Mouse (Mus musculus) lung, embryonic 16.5 days (tissue): ENCODE results near the gene Pitpnm1. TPM values are rescaled to one million over a fixed set of nuclear protein-coding genes. Genes with fewer than 3 reads are reported as not detected.
A peak's percentile ranks its signal among the peaks of the same experiment; 100 is the strongest.

Source experiments
- ATAC-seq: fragments of 200-750 bp; cut with Nextera tagmentation; 2 replicates; pipeline ENCODE4 v1.8.0; 2017; ENCODE audit warnings: low read depth, mild to moderate bottlenecking, moderate library complexity
- H3K27ac ChIP-seq: fragments of 300-500 bp; sonication (generic); 2 replicates; pipeline ENCODE4 v1.5.1; 2014; ENCODE audit warnings: mild to moderate bottlenecking, control low read depth, low read length
- H3K27me3 ChIP-seq: fragments of 300-500 bp; sonication (generic); 2 replicates; pipeline ENCODE4 v1.6.1; 2014; ENCODE audit warnings: low read depth, low read length, mixed read lengths; ENCODE audit not compliant: control insufficient read depth, insufficient read depth
- H3K36me3 ChIP-seq: fragments of 300-500 bp; sonication (generic); 2 replicates; pipeline ENCODE4 v1.6.1; 2014; ENCODE audit warnings: low read length; ENCODE audit not compliant: control insufficient read depth, insufficient read depth
- H3K4me1 ChIP-seq: fragments of 300-500 bp; sonication (generic); replicated peaks from 2 replicates; pipeline ENCODE4 v1.6.1; 2014; ENCODE audit warnings: low read length, mixed read lengths; ENCODE audit not compliant: control insufficient read depth, insufficient read depth
- H3K4me2 ChIP-seq: fragments of 300-500 bp; sonication (generic); 2 replicates; pipeline ENCODE4 v1.6.1; 2014; ENCODE audit warnings: low read depth, low read length, control low read depth
- H3K4me3 ChIP-seq: fragments of 300-500 bp; sonication (generic); 2 replicates; pipeline ENCODE4 v1.5.1; 2014; ENCODE audit warnings: mild to moderate bottlenecking, low read length, control low read depth
- H3K9ac ChIP-seq: fragments of 300-500 bp; sonication (generic); 2 replicates; pipeline ENCODE4 v1.6.1; 2014; ENCODE audit warnings: low read length, control low read depth
- H3K9me3 ChIP-seq: fragments of 300-500 bp; sonication (generic); 2 replicates; pipeline ENCODE4 v1.6.1; 2016; ENCODE audit warnings: low read length; ENCODE audit not compliant: control insufficient read depth
- WGBS: fragments of 180-500 bp; shearing (Covaris S2); extraction: QIAGEN DNeasy Blood & Tissue Kit; methylation state at CpG from one replicate; pipeline ENCODE4 v1.1.7; 2014; 5-methylcytosine and 5-hydroxymethylcytosine counted together
- polyA plus RNA-seq: library from polyadenylated mRNA; unstranded; fragments of >200 nt; fragmentation: Nextera tagmentation; extraction: Ambion mirVana; gene quantifications from 2 replicates; pipeline ENCODE4 v1.2.1, GENCODE M21; 2015

Pitpnm1 gene
- polyA plus RNA-seq, 1 experiment from 2014 or later, result 12.6 TPM

- Histone ChIP-seq H3K4me2 (no peak overlapping the region), H3K4me3 (no peak overlapping the region), H3K9ac (no peak overlapping the region), H3K36me3 (peaks cover under 1% of the 10 kb centered on the region; the same call in 1 of the 2 replicates), H3K27ac (no peak overlapping the region), H3K9me3 (no peaks in the 10 kb centered on the region), H3K27me3 (no peaks in the 10 kb centered on the region), H3K4me1 (peaks cover 14% of the 10 kb centered on the region)
- 72% methylated on average over 16 of the region's 16 CpGs for WGBS
- no peak for ATAC-seq
These were observed 45.0 kb downstream of the Pitpnm1 start for GRCm38 (mm10) chr19:4144550-4145498.

- no peak for ATAC-seq
- no peak overlapping the region for H3K4me3 ChIP-seq
- peaks cover 16% of the 10 kb centered on the region for H3K4me1 ChIP-seq
- H3K27ac ChIP-seq, result no peak overlapping the region
- H3K9ac ChIP-seq, result no peak overlapping the region
- peaks cover 11% of the 10 kb centered on the region for H3K36me3 ChIP-seq
- H3K27me3 ChIP-seq, result no peaks in the 10 kb centered on the region
- H3K9me3 ChIP-seq, result no peaks in the 10 kb centered on the region
- H3K4me2 ChIP-seq, result no peak overlapping the region
- WGBS, result 88% methylated on average over 5 of the region's 5 CpGs
These were observed 46.1 kb downstream of the Pitpnm1 start for GRCm38 (mm10) chr19:4145936-4146335.

DNA sequence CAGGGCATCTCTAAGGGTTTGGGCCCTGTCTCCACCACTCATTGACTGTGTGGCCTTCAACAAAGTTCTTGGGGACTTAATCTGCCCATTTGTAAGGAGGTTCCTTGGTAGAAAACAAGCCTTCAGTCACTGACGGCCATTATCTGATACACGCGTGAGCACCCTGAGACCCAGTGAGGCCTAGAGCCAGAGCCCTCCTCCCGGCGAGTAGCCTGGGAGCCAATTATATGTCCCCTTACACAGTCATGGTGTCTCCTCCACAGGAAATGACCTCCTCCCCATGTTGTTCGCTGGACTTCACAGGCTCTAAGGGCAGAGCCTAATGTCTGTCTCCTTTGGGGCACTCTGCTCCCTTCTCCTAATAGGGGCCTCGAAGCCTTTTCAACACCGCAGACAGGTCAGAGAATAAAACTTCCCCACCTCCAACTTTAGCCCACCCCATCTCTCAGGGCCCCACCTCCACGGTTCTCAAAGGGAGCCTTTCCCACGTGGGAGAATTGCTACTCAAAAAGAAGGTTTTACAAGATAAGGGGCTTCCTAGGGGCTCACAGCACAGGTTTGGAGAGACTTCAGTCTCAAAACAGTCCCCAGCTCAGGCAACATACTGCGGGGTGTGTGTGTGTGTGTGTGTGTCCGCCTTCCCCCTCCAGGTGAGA is 46.7 kb downstream of the Pitpnm1 start:
- 61% methylated on average over 12 of the region's 12 CpGs for WGBS
- peaks cover 15% of the 10 kb centered on the region for H3K36me3 ChIP-seq
- H3K27ac ChIP-seq, result no peak overlapping the region; the same call in 1 of the 2 replicates
- no peak overlapping the region for H3K9ac ChIP-seq
- H3K4me2 ChIP-seq, result no peak overlapping the region
- H3K4me1 ChIP-seq, result peaks cover 16% of the 10 kb centered on the region
- no peaks in the 10 kb centered on the region for H3K9me3 ChIP-seq
- no peak for ATAC-seq
- H3K4me3 ChIP-seq, result no peak overlapping the region
- H3K27me3 ChIP-seq, result no peaks in the 10 kb centered on the region

DNA sequence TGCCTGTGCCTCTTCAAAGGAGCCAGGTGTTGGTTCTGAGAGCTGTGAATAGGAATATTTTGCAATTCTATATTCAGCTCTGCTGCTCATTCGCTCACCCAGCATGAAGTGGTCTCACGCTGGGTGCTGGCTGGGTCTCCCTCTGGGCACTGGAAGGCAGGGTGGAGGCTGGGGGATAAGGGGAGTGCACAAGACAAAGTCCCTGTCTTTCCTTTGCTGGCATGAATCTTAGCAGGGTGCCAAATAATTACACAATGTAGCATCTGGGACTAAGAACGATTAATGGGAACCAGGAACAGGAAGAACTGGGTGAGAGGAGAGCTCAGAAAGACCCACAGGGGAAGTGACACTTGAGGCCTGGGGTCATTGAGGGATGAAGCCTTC is 47.2 kb downstream of the Pitpnm1 start:
- H3K36me3 ChIP-seq, result peaks cover 15% of the 10 kb centered on the region
- H3K27ac ChIP-seq, result no peak overlapping the region; the same call in 1 of the 2 replicates
- 50% methylated on average over 3 of the region's 3 CpGs for WGBS
- no peaks in the 10 kb centered on the region for H3K27me3 ChIP-seq
- no peak overlapping the region for H3K9ac ChIP-seq
- H3K4me1 ChIP-seq, result peaks cover 16% of the 10 kb centered on the region
- no peaks in the 10 kb centered on the region for H3K9me3 ChIP-seq
- no peak overlapping the region for H3K4me3 ChIP-seq
- no peak for ATAC-seq
- H3K4me2 ChIP-seq, result no peak overlapping the region

DNA sequence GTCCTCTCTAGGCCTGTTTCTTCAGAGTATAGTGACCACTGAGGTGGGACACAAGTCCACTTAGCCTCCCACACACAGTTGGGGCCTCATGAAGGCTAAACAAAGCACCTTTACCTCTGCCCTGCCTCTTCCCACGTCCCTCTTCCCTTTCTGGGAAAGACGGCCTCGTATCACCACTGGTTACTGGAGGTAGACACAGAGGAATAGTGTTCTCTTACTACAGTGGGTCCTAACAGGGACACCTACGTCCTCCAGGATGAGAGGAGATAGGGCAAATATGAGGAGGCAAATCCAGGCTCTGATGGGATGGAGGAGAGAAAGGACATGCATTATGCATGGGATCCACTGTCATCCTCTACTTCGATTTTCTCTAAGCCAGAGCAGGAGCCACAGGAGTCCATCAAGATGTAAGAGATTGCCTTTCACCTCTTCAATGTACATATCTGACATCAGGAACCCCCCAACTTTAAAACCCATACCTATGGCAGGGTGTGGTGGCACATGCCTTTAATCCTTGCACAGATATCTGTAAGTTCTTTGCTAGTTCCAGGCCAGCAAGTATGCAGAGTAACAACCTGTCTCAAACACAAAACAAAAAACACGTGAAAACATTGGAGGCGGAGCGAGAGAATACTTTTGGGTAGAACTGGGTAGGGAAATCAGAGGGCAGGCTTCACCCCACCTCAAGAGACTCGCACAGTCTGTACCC is 48.1 kb downstream of the Pitpnm1 start:
- Histone ChIP-seq H3K9me3 (no peaks in the 10 kb centered on the region), H3K36me3 (peaks cover 15% of the 10 kb centered on the region), H3K9ac (peak overlapping the region; percentile 95), H3K27ac (0 out of 2 replicates have a peak overlapping the region, but pooled peaks have one; percentile 29), H3K27me3 (no peaks in the 10 kb centered on the region), H3K4me2 (peak overlapping the region; percentile 80), H3K4me3 (peak overlapping the region; percentile 84), H3K4me1 (peaks cover 16% of the 10 kb centered on the region)
- 39% methylated on average over 9 of the region's 9 CpGs for WGBS
- peak; percentile 4 for ATAC-seq

DNA sequence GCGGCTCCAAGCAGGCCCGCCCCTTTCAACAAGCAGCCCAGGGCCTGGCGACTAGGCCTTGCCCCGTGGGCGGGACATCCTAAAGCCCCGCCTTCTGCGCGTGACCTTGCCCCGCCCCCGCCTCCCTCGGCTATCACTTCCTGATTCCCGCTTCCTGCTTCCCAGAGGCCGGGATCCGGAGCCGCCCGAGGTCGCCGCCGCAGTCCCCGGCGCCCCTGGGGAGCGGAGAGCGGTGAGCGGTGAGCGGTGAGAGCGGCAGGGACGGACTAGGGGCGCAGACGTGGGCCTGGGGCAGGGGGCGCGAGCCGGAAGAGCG is 48.7 kb downstream of the Pitpnm1 start, which contains the start of gene Coro1b:
TSS of gene Coro1b (plus strand) at position 129 of the 316 bp plus-strand sequence.
- H3K4me2 ChIP-seq, result peak within 1 kb of the TSS; percentile 80
- H3K36me3 ChIP-seq, result peaks cover 15% of the 10 kb centered on the region
- H3K9ac ChIP-seq, result peak within 1 kb of the TSS; percentile 95
- ATAC-seq, result peak; percentile 98
- H3K4me3 ChIP-seq, result peak within 1 kb of the TSS; percentile 84
- peak within 1 kb of the TSS; percentile 58 for H3K27ac ChIP-seq
- H3K4me1 ChIP-seq, result peaks cover 16% of the 10 kb centered on the region
- under 1% methylated on average over 31 of the region's 33 CpGs for WGBS
- H3K27me3 ChIP-seq, result no peaks in the 10 kb centered on the region
- no peaks in the 10 kb centered on the region for H3K9me3 ChIP-seq

DNA sequence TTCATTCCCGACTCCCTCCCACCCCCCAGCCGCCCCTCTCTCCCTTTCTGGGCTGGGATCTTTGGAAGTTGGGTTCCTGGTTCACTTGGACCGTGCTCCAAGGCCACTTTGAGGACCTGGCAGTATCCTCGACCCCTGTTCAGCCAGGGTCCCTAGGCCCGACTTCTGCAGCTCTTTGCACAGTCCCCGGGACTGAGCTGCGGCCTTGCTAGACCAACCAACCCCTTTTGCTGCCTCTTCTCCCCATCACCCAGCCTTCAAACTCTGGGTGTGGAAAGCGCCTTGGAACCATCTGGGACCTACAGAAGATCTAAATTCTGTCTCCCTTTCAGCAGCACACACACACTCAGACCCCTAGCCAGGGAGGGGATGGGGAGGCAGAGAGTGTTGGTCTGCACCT is 49.0 kb downstream of the Pitpnm1 start:
- peak overlapping the region; percentile 95 for H3K9ac ChIP-seq
- peak overlapping the region; percentile 58 for H3K27ac ChIP-seq
- H3K9me3 ChIP-seq, result no peaks in the 10 kb centered on the region
- H3K4me1 ChIP-seq, result peaks cover 16% of the 10 kb centered on the region
- H3K4me3 ChIP-seq, result peak overlapping the region; percentile 84
- peak; percentile 33 for ATAC-seq
- under 1% methylated on average over 7 of the region's 8 CpGs for WGBS
- no peaks in the 10 kb centered on the region for H3K27me3 ChIP-seq
- peaks cover 17% of the 10 kb centered on the region for H3K36me3 ChIP-seq
- peak overlapping the region; percentile 80 for H3K4me2 ChIP-seq

DNA sequence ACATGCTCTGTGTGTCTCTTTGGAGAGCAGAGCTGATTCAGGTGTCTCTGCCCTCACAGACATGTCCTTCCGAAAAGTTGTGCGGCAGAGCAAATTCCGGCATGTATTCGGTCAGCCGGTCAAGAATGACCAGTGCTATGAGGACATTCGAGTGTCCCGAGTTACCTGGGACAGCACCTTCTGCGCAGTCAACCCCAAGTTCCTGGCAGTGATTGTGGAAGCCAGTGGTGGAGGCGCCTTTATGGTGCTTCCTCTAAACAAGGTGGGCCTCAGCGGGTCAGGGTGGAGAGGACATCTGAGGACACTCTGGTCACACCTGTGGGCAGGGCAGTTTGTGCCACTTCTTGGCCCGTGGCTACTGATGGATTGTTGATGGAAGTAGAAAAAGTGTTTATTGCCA is 49.5 kb downstream of the Pitpnm1 start:
- Histone ChIP-seq H3K4me3 (peak overlapping the region; percentile 84), H3K27me3 (no peaks in the 10 kb centered on the region), H3K9ac (peak overlapping the region; percentile 95), H3K27ac (no peak overlapping the region), H3K36me3 (peaks cover 17% of the 10 kb centered on the region), H3K4me1 (peaks cover 16% of the 10 kb centered on the region), H3K4me2 (peak overlapping the region; percentile 80), H3K9me3 (no peaks in the 10 kb centered on the region)
- 82% methylated on average over 11 of the region's 11 CpGs for WGBS
- ATAC-seq, result no peak
